Mouse (Mus musculus) ES-E14 (cell line): ENCODE data around the gene Pax5. TPM values are rescaled to one million over a fixed set of nuclear protein-coding genes. Genes with fewer than 3 reads are reported as not detected.
A peak's percentile ranks its signal among the peaks of the same experiment; 100 is the strongest.
"Not testable (repeated sequence)": the region's sequence is repeated elsewhere in the genome, so short reads cannot be mapped to it uniquely, and the experiment has no call there.

ENCODE experiments used
- DNase-seq: peaks from one replicate; pipeline ENCODE4 v3.0.0-alpha.2; 2013; ENCODE audit warnings: low read depth, low spot score
- H3K27ac ChIP-seq: 2 replicates; pipeline ENCODE4 v1.5.1; 2012; ENCODE audit warnings: low read depth, mild to moderate bottlenecking, low read length, moderate library complexity, mixed read lengths; ENCODE audit not compliant: poor library complexity, insufficient read depth, severe bottlenecking
- H3K36me3 ChIP-seq: 2 replicates; pipeline ENCODE4 v1.6.1; 2012; ENCODE audit warnings: mild to moderate bottlenecking, low read length, moderate library complexity, mixed read lengths; ENCODE audit not compliant: control insufficient read depth, poor library complexity, insufficient read depth, severe bottlenecking
- H3K4me1 ChIP-seq, 2 experiments: fragments of 150-350 bp in 1 of 2; sonication (generic) in 1 of 2; 2 replicates each; pipeline ENCODE4 v1.6.1; 2012; ENCODE audit warnings: low read length in 2 of 2, mild to moderate bottlenecking in 1 of 2, mixed read lengths in 1 of 2; ENCODE audit not compliant: control insufficient read depth in 2 of 2, insufficient read depth in 2 of 2, poor library complexity in 1 of 2
- H3K4me3 ChIP-seq, 2 experiments: fragments of 150-350 bp in 1 of 2; sonication (generic) in 1 of 2; 2 replicates each; pipeline ENCODE4 v1.5.1; 2012; ENCODE audit warnings: low read length in 2 of 2, low read depth in 1 of 2, mild to moderate bottlenecking in 1 of 2, mixed read lengths in 1 of 2; ENCODE audit not compliant: insufficient read depth in 1 of 2, poor library complexity in 1 of 2, severe bottlenecking in 1 of 2
- H3K9ac ChIP-seq: 2 replicates; pipeline ENCODE4 v1.6.1; 2012; ENCODE audit warnings: low read depth, mild to moderate bottlenecking, low read length, mixed read lengths; ENCODE audit not compliant: poor library complexity, insufficient read depth, severe bottlenecking
- H3K9me3 ChIP-seq: fragments of 150-350 bp; sonication (generic); 2 replicates; pipeline ENCODE4 v1.6.1; 2012; ENCODE audit warnings: low read depth, mild to moderate bottlenecking, low read length; ENCODE audit not compliant: control insufficient read depth, insufficient read depth
- CHD2 ChIP-seq: IDR thresholded peaks from 2 replicates; pipeline ENCODE4 v1.6.1; 2014; ENCODE audit warnings: mild to moderate bottlenecking, low read depth, low read length, inconsistent platforms
- HCFC1 ChIP-seq: IDR thresholded peaks from 2 replicates; pipeline ENCODE4 v1.6.1; 2012; ENCODE audit warnings: low read length, inconsistent platforms, borderline replicate concordance; ENCODE audit not compliant: insufficient read depth
- MAFK ChIP-seq: IDR thresholded peaks from 2 replicates; pipeline ENCODE4 v1.6.1; 2014; ENCODE audit warnings: mild to moderate bottlenecking, low read depth, low read length, inconsistent platforms; ENCODE audit not compliant: insufficient read depth
- ZC3H11A ChIP-seq: IDR thresholded peaks from 2 replicates; pipeline ENCODE4 v1.6.1; 2012; ENCODE audit warnings: low read depth, mild to moderate bottlenecking, inconsistent platforms, low read length, borderline replicate concordance
- ZNF384 ChIP-seq: IDR thresholded peaks from 2 replicates; pipeline ENCODE4 v1.6.1; 2012; ENCODE audit warnings: low read depth, low read length, inconsistent platforms
- in situ Hi-C, 2 experiments: fragments of 600-800 bp; cut with MboI; formaldehyde crosslinking; loops; one replicate each; pipeline ENCODE4 v1.15.1; 2025; ENCODE audit warnings: low sequenced_read_pairs in 2 of 2, inconsistent platforms in 1 of 2; ENCODE audit not compliant: unreplicated experiment in 2 of 2
- total RNA-seq: library from RNA; depleted of rRNA; stranded (reverse); fragments of 300-350 nt; gene quantifications from 2 replicates; pipeline ENCODE4 v1.2.3, GENCODE M21; 2012; rRNA removed

The Pax5 gene
- total RNA-seq, result 0.13 and 0.21 TPM in 2 replicates

DNA sequence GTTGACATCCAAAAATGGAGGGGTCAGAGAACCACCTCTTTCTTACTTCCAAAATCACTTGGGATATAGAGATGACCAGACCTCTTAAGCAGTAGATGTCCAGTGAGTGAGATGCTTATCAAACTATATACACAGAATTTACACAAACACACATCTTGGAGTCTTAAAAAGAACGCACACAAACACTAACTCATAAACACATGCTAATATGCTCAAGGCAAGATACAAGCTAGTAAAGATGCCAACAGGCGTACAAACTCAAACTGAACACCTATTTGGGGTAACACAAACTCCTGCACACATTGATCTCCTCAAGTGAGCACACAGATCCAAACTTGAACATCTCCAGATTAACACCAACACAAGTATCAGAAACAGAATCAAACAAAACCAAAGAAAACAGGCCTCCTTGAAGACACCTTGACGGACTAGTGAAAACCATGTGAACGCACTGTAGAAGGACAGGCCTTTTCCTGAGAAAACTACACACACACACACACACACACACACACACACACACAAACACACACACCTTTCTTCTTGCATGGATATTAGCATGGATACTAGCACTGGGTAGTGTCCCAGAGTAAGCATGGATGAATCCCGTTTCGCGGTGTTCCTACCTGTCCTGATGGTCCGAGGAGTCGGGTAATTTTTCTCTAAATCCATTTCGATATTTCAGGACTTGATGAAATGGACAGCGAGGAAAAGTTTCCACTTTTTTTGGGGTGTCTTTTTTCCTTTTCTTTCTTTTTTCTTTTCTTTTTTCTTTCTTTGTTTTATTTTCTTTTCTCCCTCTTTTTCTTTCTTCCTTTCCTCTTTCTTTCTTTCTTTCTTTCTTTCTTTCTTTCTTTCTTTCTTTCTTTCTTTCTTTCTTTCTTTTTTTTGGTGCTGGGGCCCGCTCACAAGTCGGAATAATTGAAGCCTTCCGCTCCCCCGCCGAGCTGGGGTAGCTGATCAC is at the start of gene Pax5:
Gene Pax5 (minus strand): TSS at position 748 of the 961 bp plus-strand sequence.
- in situ Hi-C loops, result no loop called here
- no peak within 1 kb of the TSS for H3K27ac ChIP-seq

DNA sequence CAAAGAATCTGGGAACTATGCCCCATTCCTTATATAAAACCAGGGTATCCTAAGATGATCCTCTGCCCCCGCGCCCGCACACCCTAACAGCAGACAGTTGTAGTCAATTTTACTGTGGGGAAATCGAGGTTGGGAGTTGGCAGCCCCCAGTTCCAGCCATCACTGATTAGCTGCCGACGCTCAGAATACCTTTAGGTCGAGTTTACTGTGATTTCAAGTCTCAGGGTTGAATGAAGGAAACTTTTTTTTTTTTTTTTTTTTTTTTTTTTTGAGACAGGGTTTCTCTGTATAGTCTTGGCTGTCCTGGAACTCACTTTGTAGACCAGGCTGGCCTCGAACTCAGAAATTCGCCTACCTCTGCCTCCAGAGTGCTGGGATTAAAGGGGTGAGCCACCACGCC is 46.8 kb upstream of the Pax5 start:
- TF ChIP-seq ZNF384, result peak; percentile 83
- in situ Hi-C loops, result not testable (repeated sequence)

More for the DNA sequence above, at the start of gene Pax5:
- TF ChIP-seq ZNF384 (no peak), HCFC1 (no peak), ZC3H11A (no peak), CHD2 (no peak), MAFK (no peak)
- no peak within 1 kb of the TSS for H3K9ac ChIP-seq
- H3K36me3 ChIP-seq, result no peaks in the 10 kb centered on the region
- no peak for DNase-seq
- H3K9me3 ChIP-seq, result no peaks in the 10 kb centered on the region
- H3K4me3 ChIP-seq, result peak within 1 kb of the TSS in 1 of 2 experiments; percentile 57; a peak in 1 of 4 replicates
- H3K4me1 ChIP-seq, result peaks cover 0 to 2% of the 10 kb centered on the region in 2 experiments; a peak in 1 of 4 replicates

GRCm38 (mm10) chr4:44756134-44756951 is 46.1 kb upstream of the Pax5 start:
- Histone ChIP-seq H3K4me3 (peak overlapping the region; percentile 70 to 87), H3K9me3 (no peaks in the 10 kb centered on the region), H3K9ac (peak overlapping the region; percentile 90), H3K36me3 (no peaks in the 10 kb centered on the region), H3K27ac (peak overlapping the region; percentile 59; the same call in 1 of the 2 replicates), H3K4me1 (no peaks in the 10 kb centered on the region)
- TF ChIP-seq CHD2 (peak; percentile 59; the same call in 1 of the 2 replicates), HCFC1 (peak; percentile 94), MAFK (peak; percentile 8; the same call in 1 of the 2 replicates), ZNF384 (no peak)
- in situ Hi-C loops, result no loop called here
- peak; percentile 91 for DNase-seq

More for the DNA sequence above, 46.8 kb upstream of the Pax5 start:
- H3K36me3 ChIP-seq, H3K4me1 ChIP-seq, DNase-seq, H3K27ac ChIP-seq, H3K9me3 ChIP-seq: not testable (repeated sequence)
- H3K9ac ChIP-seq, result peak overlapping the region; percentile 90
- H3K4me3 ChIP-seq, result peak overlapping the region; percentile 70 to 85

DNA sequence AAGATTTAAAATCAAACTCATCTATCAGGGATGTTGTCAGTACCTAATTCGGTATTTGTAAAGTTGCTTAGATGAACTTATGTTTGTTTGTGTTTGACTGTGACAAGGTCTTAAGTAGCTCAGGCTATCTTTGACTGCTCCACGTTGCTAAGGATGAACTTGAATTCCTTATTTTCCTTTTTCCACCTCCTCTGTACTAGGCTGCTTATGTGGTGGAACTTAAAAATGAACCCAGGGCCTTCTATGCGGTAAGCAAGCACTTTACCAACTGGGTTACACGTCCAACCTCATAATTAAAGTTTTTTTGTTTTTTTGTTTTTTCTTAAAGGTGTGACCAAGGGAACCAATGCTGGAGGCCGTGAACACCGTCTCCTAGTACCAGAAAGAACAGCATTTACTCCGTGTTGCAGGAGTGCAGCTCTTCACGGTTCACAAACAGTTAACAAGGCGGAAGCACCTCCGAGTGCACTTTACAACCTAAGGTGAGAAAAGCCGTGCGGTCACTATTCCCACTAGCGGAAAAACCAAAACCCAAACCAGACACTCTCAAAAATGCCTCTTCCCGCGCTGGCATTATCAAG is 45.4 kb upstream of the Pax5 start, which contains the start of gene Zcchc7:
Gene Zcchc7 (plus strand): TSS at position 325 of the 581 bp plus-strand sequence.
- in situ Hi-C loops, result no loop called here
- Histone ChIP-seq H3K4me3 (peak within 1 kb of the TSS; percentile 70 to 87), H3K9ac (peak within 1 kb of the TSS; percentile 90), H3K27ac (peak within 1 kb of the TSS; percentile 59; the same call in 1 of the 2 replicates), H3K9me3 (no peaks in the 10 kb centered on the region), H3K4me1 (no peaks in the 10 kb centered on the region), H3K36me3 (no peaks in the 10 kb centered on the region)
- DNase-seq, result no peak
- TF ChIP-seq ZC3H11A, result no peak
- TF ChIP-seq MAFK, result no peak
- no peak for TF ChIP-seq HCFC1
- no peak for TF ChIP-seq CHD2
- TF ChIP-seq ZNF384, result no peak
